Mouse (Mus musculus) liver, postnatal 0 days (tissue): ENCODE measurements around the gene Gm49776.

Source experiments
- CTCF ChIP-seq: sonication (generic); IDR thresholded peaks from 2 replicates; pipeline ENCODE4 v1.5.1; 2016; ENCODE audit warnings: antibody characterized with exemption, low read depth
- EP300 ChIP-seq: IDR thresholded peaks from 2 replicates; pipeline ENCODE4 v1.6.1; 2016; ENCODE audit warnings: antibody characterized with exemption, low read depth, mild to moderate bottlenecking

DNA sequence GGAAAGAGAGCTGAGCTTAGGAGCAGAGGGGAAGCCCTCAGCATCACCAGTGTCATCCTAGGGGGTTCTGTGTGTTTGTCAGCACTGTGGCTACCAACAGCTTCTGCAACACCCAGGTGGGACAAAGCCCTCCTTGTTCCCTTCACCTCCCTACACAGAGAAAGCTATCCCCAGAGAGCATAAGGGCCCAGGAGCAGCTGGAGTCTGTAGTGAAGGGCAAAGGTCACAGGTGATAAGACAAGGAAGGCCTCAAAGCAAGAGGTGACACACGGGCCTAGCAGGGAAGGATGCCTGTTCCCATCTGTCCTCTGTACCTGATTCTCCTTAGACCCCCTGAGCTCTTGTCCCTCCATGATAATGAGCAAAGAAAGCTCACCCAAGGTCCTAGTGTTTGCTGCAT lies 56.5 kb downstream of the Gm49776 start:
- TF ChIP-seq CTCF (no peak), EP300 (no peak)
